Mouse (Mus musculus): ENCODE measurements around the gene Numa1.
"Not testable (repeated sequence)": the region's sequence is repeated elsewhere in the genome, so short reads cannot be mapped to it uniquely, and the experiment has no call there.

Gene Numa1

GRCm38 (mm10) chr7:101982735-101983134, 48.8 kb downstream of the Numa1 start:
- DNase-seq (ENCODE audit: low read depth, low spot score): no peak

- no peak for DNase-seq (ENCODE audit: low read depth, low spot score)
Measured at GRCm38 (mm10) chr7:101985081-101985480, 51.2 kb downstream of the Numa1 start.

- DNase-seq (ENCODE audit: low read depth, low spot score): no peak
Measured at GRCm38 (mm10) chr7:101994241-101994640, 60.3 kb downstream of the Numa1 start.

- DNase-seq (ENCODE audit: low read depth, low spot score): peak; percentile 84
Measured at GRCm38 (mm10) chr7:101998194-101998927, 64.5 kb downstream of the Numa1 start.

- DNase-seq (ENCODE audit: low read depth, low spot score): no peak
Measured at GRCm38 (mm10) chr7:101999461-102000151, 65.7 kb downstream of the Numa1 start.

GRCm38 (mm10) chr7:102000296-102000695, 66.4 kb downstream of the Numa1 start:
- DNase-seq (ENCODE audit: low read depth, low spot score): no peak

GRCm38 (mm10) chr7:102000921-102001630, 67.2 kb downstream of the Numa1 start:
- peak; percentile 73 for DNase-seq (ENCODE audit: low read depth, low spot score)

GRCm38 (mm10) chr7:102006520-102006919, 72.6 kb downstream of the Numa1 start:
- DNase-seq (ENCODE audit: low read depth, low spot score): no peak

GRCm38 (mm10) chr7:102011855-102012254, 77.9 kb downstream of the Numa1 start:
- DNase-seq (ENCODE audit: low read depth, low spot score): no peak

GRCm38 (mm10) chr7:102013416-102013815, 79.5 kb downstream of the Numa1 start:
- no peak for DNase-seq (ENCODE audit: low read depth, low spot score)

- DNase-seq (ENCODE audit: low read depth, low spot score): no peak
Measured at GRCm38 (mm10) chr7:102014995-102015394, 81.1 kb downstream of the Numa1 start.

GRCm38 (mm10) chr7:102016936-102017335, 83.0 kb downstream of the Numa1 start:
- DNase-seq (ENCODE audit: low read depth, low spot score): no peak

- peak; percentile 40 for DNase-seq (ENCODE audit: low read depth, low spot score)
Measured at GRCm38 (mm10) chr7:102017452-102017851, 83.5 kb downstream of the Numa1 start.

- DNase-seq (ENCODE audit: low read depth, low spot score): no peak
Measured at GRCm38 (mm10) chr7:102018034-102018433, 84.1 kb downstream of the Numa1 start.

- no peak for DNase-seq (ENCODE audit: low read depth, low spot score)
Measured at GRCm38 (mm10) chr7:102018590-102018989, 84.7 kb downstream of the Numa1 start, which contains the start of gene Il18bp. Il18bp (minus strand) TSS chr7:102018690.

GRCm38 (mm10) chr7:102019362-102019761, 85.5 kb downstream of the Numa1 start:
- DNase-seq (ENCODE audit: low read depth, low spot score): no peak

GRCm38 (mm10) chr7:102020934-102021333, 87.0 kb downstream of the Numa1 start:
- not testable (repeated sequence) for DNase-seq (ENCODE audit: low read depth, low spot score)

- DNase-seq (ENCODE audit: low read depth, low spot score): no peak
Measured at GRCm38 (mm10) chr7:102023821-102024220, 89.9 kb downstream of the Numa1 start.

GRCm38 (mm10) chr7:102025187-102026119, 91.5 kb downstream of the Numa1 start:
- DNase-seq (ENCODE audit: low read depth, low spot score): no peak

GRCm38 (mm10) chr7:102034904-102035303, 101.0 kb downstream of the Numa1 start:
- no peak for DNase-seq (ENCODE audit: low read depth, low spot score)

- DNase-seq (ENCODE audit: low read depth, low spot score): no peak
Measured at GRCm38 (mm10) chr7:102035534-102035933, 101.6 kb downstream of the Numa1 start.

Data from skeletal muscle tissue, adult 2 months (tissue).